Mouse (Mus musculus): ENCODE measurements around the gene Ncbp3.

DNA sequence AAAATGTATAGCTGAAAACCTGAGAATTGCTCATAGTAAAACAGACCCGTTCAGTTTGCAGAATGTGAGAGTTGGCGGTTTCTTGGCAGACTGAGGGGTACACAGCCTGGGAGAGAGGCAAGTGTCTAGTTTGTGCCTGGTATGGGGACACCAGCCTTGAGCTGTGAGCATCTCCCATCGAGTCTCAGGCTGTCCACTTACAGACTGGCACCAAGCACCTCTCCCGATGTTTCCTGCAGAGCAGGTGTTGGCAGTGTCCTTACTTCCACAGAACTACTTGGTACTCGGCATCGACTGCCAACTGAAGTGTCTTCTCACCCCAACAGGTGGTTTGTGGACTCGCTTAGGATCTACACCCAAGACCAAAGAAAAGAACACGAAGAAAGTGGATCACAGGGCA is 31.0 kb downstream of the Ncbp3 start:
- TF ChIP-seq GATA1 (IDR thresholded peaks at IDR 0.05; ENCODE audit: borderline replicate concordance, low read length) (no peak), FLI1 (IDR thresholded peaks at IDR 0.05; ENCODE audit: low read length) (no peak)
